Mouse (Mus musculus): ENCODE data around the gene Slc16a7. TPM values are rescaled to one million over a fixed set of nuclear protein-coding genes. Genes with fewer than 3 reads are reported as not detected.

Slc16a7 gene
- polyA plus RNA-seq, 1 experiment from 2014 or later, result 5.5 TPM

DNA sequence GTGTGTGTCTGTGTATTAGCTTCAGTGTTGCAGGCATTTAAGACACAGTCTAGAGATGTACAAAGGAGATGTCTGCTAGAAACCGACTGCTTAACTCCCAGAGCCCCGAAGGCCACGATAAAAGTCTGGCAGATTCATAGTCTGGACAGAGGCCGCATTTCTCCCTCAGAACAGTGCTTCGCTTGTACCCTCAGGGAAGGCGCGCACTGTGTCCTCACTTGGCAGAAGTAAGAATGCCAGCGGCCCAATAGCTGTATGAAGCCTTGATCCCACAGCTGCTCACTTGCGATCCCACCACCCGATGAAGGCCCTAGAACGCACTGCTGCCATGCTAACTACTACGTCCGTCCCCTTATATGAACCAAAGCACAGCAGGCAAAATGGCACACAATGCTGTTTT, 16.6 kb downstream of the Slc16a7 start:
- H3K9me3 ChIP-seq (ENCODE audit: control insufficient read depth, low read length), result no peaks in the 10 kb centered on the region
- H3K27ac ChIP-seq (replicated peaks in 1 of 2; ENCODE audit: control insufficient read depth in 1 of 2, insufficient read depth in 1 of 2, low read depth in 2 of 2, low read length in 2 of 2), result no peak overlapping the region
- no peak for ATAC-seq (ENCODE audit: insufficient number of reproducible peaks, insufficient read depth, low FRiP score, low read depth)
- no peaks in the 10 kb centered on the region for H3K36me3 ChIP-seq (ENCODE audit: control insufficient read depth, insufficient read depth, low read length)
- 87% methylated on average over 13 of the region's 13 CpGs for WGBS
- no peaks in the 10 kb centered on the region for H3K4me1 ChIP-seq (ENCODE audit: control insufficient read depth in 2 of 2, insufficient read depth in 2 of 2, low read length in 2 of 2)
- H3K4me3 ChIP-seq (ENCODE audit: control insufficient read depth in 1 of 2, insufficient read depth in 1 of 2, low read depth in 1 of 2, low read length in 2 of 2), result no peak overlapping the region
- H3K4me2 ChIP-seq (ENCODE audit: low read length), result no peak overlapping the region
- H3K27me3 ChIP-seq (ENCODE audit: control insufficient read depth, insufficient read depth, low read length), result no peaks in the 10 kb centered on the region
- H3K9ac ChIP-seq (ENCODE audit: low read length), result no peak overlapping the region

DNA sequence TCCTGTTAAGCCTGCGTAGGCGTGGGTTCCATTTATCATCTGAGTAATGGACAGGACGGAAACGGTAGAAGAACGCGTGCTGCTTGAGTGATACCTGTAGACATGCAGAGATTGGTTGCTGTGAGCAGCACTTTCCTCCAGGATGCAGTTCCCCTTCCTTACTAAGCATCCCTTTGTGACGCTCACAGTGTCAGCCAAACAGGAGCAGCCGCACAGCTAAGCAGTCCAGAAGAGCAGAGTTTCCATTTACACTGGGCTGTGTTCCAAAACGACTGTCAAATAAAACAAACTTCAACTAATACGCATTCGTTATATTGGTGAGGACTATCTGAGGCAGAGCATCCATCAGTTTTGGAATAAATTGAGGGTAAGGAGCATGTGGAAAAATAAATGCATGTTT, 17.8 kb downstream of the Slc16a7 start:
- 70% methylated on average over 11 of the region's 11 CpGs for WGBS
- Histone ChIP-seq H3K4me1 (ENCODE audit: control insufficient read depth in 2 of 2, insufficient read depth in 2 of 2, low read length in 2 of 2) (no peaks in the 10 kb centered on the region), H3K36me3 (ENCODE audit: control insufficient read depth, insufficient read depth, low read length) (no peaks in the 10 kb centered on the region), H3K4me2 (ENCODE audit: low read length) (no peak overlapping the region), H3K4me3 (ENCODE audit: control insufficient read depth in 1 of 2, insufficient read depth in 1 of 2, low read depth in 1 of 2, low read length in 2 of 2) (no peak overlapping the region), H3K9me3 (ENCODE audit: control insufficient read depth, low read length) (no peaks in the 10 kb centered on the region), H3K27ac (replicated peaks in 1 of 2; ENCODE audit: control insufficient read depth in 1 of 2, insufficient read depth in 1 of 2, low read depth in 2 of 2, low read length in 2 of 2) (no peak overlapping the region), H3K9ac (ENCODE audit: low read length) (no peak overlapping the region), H3K27me3 (ENCODE audit: control insufficient read depth, insufficient read depth, low read length) (no peaks in the 10 kb centered on the region)
- no peak for ATAC-seq (ENCODE audit: insufficient number of reproducible peaks, insufficient read depth, low FRiP score, low read depth)

DNA sequence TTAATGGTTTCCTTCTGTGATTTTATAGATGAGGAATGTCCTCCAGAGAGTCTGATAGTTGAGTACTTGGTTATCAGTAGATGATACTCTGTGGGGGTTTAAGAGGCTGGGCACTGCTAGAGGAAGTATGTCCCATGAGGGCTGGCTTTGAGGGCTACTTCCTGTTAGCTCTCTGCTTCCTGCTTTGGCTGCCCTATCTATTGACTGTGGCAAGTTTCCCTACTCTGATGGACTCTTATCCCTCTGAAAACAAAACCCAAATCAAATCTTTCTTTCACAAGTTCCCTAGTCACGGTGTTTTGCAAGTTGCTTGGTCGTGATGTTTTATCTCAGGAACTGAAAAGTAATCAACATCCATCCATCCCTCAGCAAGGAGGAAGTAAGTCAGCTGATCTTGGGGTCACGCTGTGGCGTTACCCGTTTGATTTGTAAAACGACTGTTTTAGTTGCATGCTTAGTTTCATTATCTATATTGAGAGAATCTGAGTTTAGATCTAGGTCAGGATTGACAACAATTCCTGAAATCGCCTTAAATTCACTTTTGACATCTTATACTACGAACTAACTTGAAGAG, 19.1 kb downstream of the Slc16a7 start:
- Histone ChIP-seq H3K9me3 (ENCODE audit: control insufficient read depth, low read length) (no peaks in the 10 kb centered on the region), H3K27me3 (ENCODE audit: control insufficient read depth, insufficient read depth, low read length) (no peaks in the 10 kb centered on the region), H3K27ac (replicated peaks in 1 of 2; ENCODE audit: control insufficient read depth in 1 of 2, insufficient read depth in 1 of 2, low read depth in 2 of 2, low read length in 2 of 2) (no peak overlapping the region), H3K4me3 (ENCODE audit: control insufficient read depth in 1 of 2, insufficient read depth in 1 of 2, low read depth in 1 of 2, low read length in 2 of 2) (no peak overlapping the region), H3K4me2 (ENCODE audit: low read length) (peak overlapping the region; percentile 11; the same call in 1 of the 2 replicates), H3K36me3 (ENCODE audit: control insufficient read depth, insufficient read depth, low read length) (no peaks in the 10 kb centered on the region), H3K9ac (ENCODE audit: low read length) (no peak overlapping the region), H3K4me1 (ENCODE audit: control insufficient read depth in 2 of 2, insufficient read depth in 2 of 2, low read length in 2 of 2) (no peaks in the 10 kb centered on the region)
- peak; percentile 68 for ATAC-seq (ENCODE audit: insufficient number of reproducible peaks, insufficient read depth, low FRiP score, low read depth)
- 59% methylated on average over 8 of the region's 8 CpGs for WGBS

DNA sequence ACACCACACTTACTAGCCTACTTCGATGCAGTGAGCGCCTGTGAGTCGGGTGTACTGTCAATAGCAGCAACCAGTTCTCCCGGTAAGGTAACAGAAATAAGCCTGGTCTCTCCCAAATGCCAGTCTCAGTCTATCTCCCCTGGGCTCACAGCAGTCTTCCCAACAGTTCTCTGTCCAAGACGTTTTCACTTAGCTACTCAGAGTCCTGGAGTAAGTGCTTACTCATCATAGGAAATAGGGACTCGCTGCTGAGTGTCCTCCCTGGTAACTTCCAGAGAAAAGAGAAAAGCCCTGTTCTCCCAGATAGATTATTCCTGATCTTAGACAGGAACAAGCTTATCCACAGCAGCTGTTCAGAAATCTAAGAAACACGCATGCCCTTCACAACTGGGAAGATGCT, 30.8 kb downstream of the Slc16a7 start:
- no peak overlapping the region for H3K4me2 ChIP-seq (ENCODE audit: low read length)
- H3K27me3 ChIP-seq (ENCODE audit: control insufficient read depth, insufficient read depth, low read length), result no peaks in the 10 kb centered on the region
- no peaks in the 10 kb centered on the region for H3K9me3 ChIP-seq (ENCODE audit: control insufficient read depth, low read length)
- no peak overlapping the region for H3K9ac ChIP-seq (ENCODE audit: low read length)
- H3K27ac ChIP-seq (replicated peaks in 1 of 2; ENCODE audit: control insufficient read depth in 1 of 2, insufficient read depth in 1 of 2, low read depth in 2 of 2, low read length in 2 of 2), result no peak overlapping the region
- no peaks in the 10 kb centered on the region for H3K36me3 ChIP-seq (ENCODE audit: control insufficient read depth, insufficient read depth, low read length)
- no peak for ATAC-seq (ENCODE audit: insufficient number of reproducible peaks, insufficient read depth, low FRiP score, low read depth)
- H3K4me3 ChIP-seq (ENCODE audit: control insufficient read depth in 1 of 2, insufficient read depth in 1 of 2, low read depth in 1 of 2, low read length in 2 of 2), result no peak overlapping the region
- 80% methylated on average over 7 of the region's 7 CpGs for WGBS
- H3K4me1 ChIP-seq (ENCODE audit: control insufficient read depth in 2 of 2, insufficient read depth in 2 of 2, low read length in 2 of 2), result no peaks in the 10 kb centered on the region

DNA sequence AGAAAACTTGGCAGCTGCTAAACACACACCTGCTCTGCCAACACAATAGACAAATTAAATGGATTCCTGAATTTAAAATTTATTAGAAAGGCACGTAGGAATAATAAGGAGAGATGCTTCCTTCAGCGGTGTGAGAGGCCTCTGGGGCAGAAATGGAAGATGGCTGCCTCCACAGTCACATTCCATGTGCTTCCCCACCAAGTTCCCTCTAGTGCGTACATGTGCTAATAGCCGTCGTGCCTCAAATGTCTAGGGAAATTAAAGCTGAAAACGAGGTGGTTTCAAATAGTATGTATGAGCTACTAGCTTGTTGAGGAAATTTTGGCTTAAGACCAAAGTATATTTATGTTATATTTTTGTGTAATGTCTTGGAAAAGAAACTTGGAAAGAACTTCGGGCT, 36.5 kb downstream of the Slc16a7 start:
- no peak overlapping the region for H3K9ac ChIP-seq (ENCODE audit: low read length)
- no peaks in the 10 kb centered on the region for H3K4me1 ChIP-seq (ENCODE audit: control insufficient read depth in 2 of 2, insufficient read depth in 2 of 2, low read length in 2 of 2)
- no peak overlapping the region for H3K4me2 ChIP-seq (ENCODE audit: low read length)
- H3K27ac ChIP-seq (replicated peaks in 1 of 2; ENCODE audit: control insufficient read depth in 1 of 2, insufficient read depth in 1 of 2, low read depth in 2 of 2, low read length in 2 of 2), result no peak overlapping the region
- WGBS, result 87% methylated on average over 7 of the region's 7 CpGs
- no peaks in the 10 kb centered on the region for H3K27me3 ChIP-seq (ENCODE audit: control insufficient read depth, insufficient read depth, low read length)
- H3K9me3 ChIP-seq (ENCODE audit: control insufficient read depth, low read length), result no peaks in the 10 kb centered on the region
- ATAC-seq (ENCODE audit: insufficient number of reproducible peaks, insufficient read depth, low FRiP score, low read depth), result no peak
- no peak overlapping the region for H3K4me3 ChIP-seq (ENCODE audit: control insufficient read depth in 1 of 2, insufficient read depth in 1 of 2, low read depth in 1 of 2, low read length in 2 of 2)
- no peaks in the 10 kb centered on the region for H3K36me3 ChIP-seq (ENCODE audit: control insufficient read depth, insufficient read depth, low read length)

DNA sequence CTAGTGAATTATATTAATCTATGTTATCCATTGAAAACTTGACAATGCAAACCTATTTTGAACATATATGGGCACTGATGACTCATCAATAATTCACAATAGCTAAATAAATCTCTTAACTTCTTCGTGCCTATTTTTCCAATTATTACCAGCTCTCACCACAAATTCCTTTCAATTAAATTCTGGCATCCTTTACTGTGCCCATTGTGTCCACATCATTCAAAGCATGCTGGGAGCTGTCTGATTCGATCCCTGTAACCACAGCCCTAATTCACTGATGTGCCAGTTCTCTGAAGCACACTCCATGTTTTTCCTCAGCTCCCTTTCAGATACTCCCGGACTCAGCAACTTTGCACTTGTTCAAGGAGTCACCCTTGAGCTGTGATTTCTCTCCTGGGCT, 41.1 kb downstream of the Slc16a7 start:
- no peak overlapping the region for H3K9ac ChIP-seq (ENCODE audit: low read length)
- H3K4me1 ChIP-seq (ENCODE audit: control insufficient read depth in 2 of 2, insufficient read depth in 2 of 2, low read length in 2 of 2), result peaks cover 0 to 6% of the 10 kb centered on the region in 2 experiments; a peak in 2 of 4 replicates
- no peak overlapping the region for H3K4me3 ChIP-seq (ENCODE audit: control insufficient read depth in 1 of 2, insufficient read depth in 1 of 2, low read depth in 1 of 2, low read length in 2 of 2)
- WGBS, result 77% methylated on average over 3 of the region's 3 CpGs
- no peak for ATAC-seq (ENCODE audit: insufficient number of reproducible peaks, insufficient read depth, low FRiP score, low read depth)
- no peak overlapping the region for H3K4me2 ChIP-seq (ENCODE audit: low read length)
- no peaks in the 10 kb centered on the region for H3K36me3 ChIP-seq (ENCODE audit: control insufficient read depth, insufficient read depth, low read length)
- H3K27ac ChIP-seq (replicated peaks in 1 of 2; ENCODE audit: control insufficient read depth in 1 of 2, insufficient read depth in 1 of 2, low read depth in 2 of 2, low read length in 2 of 2), result no peak overlapping the region
- no peaks in the 10 kb centered on the region for H3K27me3 ChIP-seq (ENCODE audit: control insufficient read depth, insufficient read depth, low read length)
- no peaks in the 10 kb centered on the region for H3K9me3 ChIP-seq (ENCODE audit: control insufficient read depth, low read length)

DNA sequence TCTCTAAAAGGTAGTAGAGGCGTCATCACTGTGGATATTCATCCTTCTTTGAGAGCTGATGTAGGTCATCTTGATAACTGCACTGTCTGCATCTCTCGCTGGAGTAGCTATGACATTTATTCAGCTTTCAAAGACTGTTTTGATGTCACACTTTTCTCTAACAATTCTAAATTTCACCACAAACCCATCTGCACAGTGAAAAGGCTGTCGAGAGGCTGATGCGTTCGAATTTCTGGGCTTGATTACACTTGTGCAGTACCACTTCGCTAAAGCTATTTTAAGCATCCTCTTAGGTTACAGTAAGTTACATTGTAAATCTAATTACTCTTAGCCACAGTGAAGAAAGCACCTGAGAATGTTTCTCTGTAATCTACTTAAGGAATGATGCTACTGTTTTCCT, 42.1 kb downstream of the Slc16a7 start:
- Histone ChIP-seq H3K27ac (replicated peaks in 1 of 2; ENCODE audit: control insufficient read depth in 1 of 2, insufficient read depth in 1 of 2, low read depth in 2 of 2, low read length in 2 of 2) (no peak overlapping the region), H3K4me1 (ENCODE audit: control insufficient read depth in 2 of 2, insufficient read depth in 2 of 2, low read length in 2 of 2) (peaks cover 0 to 8% of the 10 kb centered on the region in 2 experiments; a peak in 2 of 4 replicates), H3K9ac (ENCODE audit: low read length) (no peak overlapping the region), H3K36me3 (ENCODE audit: control insufficient read depth, insufficient read depth, low read length) (no peaks in the 10 kb centered on the region), H3K27me3 (ENCODE audit: control insufficient read depth, insufficient read depth, low read length) (no peaks in the 10 kb centered on the region), H3K4me2 (ENCODE audit: low read length) (no peak overlapping the region), H3K9me3 (ENCODE audit: control insufficient read depth, low read length) (no peaks in the 10 kb centered on the region), H3K4me3 (ENCODE audit: control insufficient read depth in 1 of 2, insufficient read depth in 1 of 2, low read depth in 1 of 2, low read length in 2 of 2) (no peak overlapping the region)
- no peak for ATAC-seq (ENCODE audit: insufficient number of reproducible peaks, insufficient read depth, low FRiP score, low read depth)
- 52% methylated on average over 6 of the region's 6 CpGs for WGBS

DNA sequence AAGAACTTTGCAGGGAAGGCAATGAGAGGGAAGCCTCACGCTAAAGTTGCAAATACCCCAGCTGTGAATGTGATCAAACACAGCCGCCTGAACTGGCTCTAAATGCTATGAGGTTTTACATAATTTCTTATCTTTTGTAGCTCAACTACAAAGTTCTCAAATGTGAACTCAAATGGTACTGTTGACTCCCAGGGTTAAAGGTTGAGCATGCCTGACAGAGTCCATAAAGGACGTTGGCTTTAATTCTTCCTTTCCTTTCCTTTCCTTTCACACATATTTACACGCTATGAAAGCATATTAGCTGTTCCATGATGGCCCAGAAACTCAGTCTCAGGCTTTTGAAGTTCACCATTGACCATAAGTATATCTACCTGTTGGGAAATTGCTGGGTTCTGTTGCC, 42.9 kb downstream of the Slc16a7 start:
- 79% methylated on average over 4 of the region's 4 CpGs for WGBS
- no peak overlapping the region for H3K4me2 ChIP-seq (ENCODE audit: low read length)
- H3K9ac ChIP-seq (ENCODE audit: low read length), result no peak overlapping the region
- H3K27ac ChIP-seq (replicated peaks in 1 of 2; ENCODE audit: control insufficient read depth in 1 of 2, insufficient read depth in 1 of 2, low read depth in 2 of 2, low read length in 2 of 2), result no peak overlapping the region
- no peak for ATAC-seq (ENCODE audit: insufficient number of reproducible peaks, insufficient read depth, low FRiP score, low read depth)
- H3K36me3 ChIP-seq (ENCODE audit: control insufficient read depth, insufficient read depth, low read length), result no peaks in the 10 kb centered on the region
- no peak overlapping the region for H3K4me3 ChIP-seq (ENCODE audit: control insufficient read depth in 1 of 2, insufficient read depth in 1 of 2, low read depth in 1 of 2, low read length in 2 of 2)
- no peaks in the 10 kb centered on the region for H3K27me3 ChIP-seq (ENCODE audit: control insufficient read depth, insufficient read depth, low read length)
- peaks cover 0 to 14% of the 10 kb centered on the region in 2 experiments; a peak in 3 of 4 replicates for H3K4me1 ChIP-seq (ENCODE audit: control insufficient read depth in 2 of 2, insufficient read depth in 2 of 2, low read length in 2 of 2)
- H3K9me3 ChIP-seq (ENCODE audit: control insufficient read depth, low read length), result no peaks in the 10 kb centered on the region

Measured in heart, embryonic 14.5 days (tissue).